Mouse (Mus musculus): ENCODE measurements around the gene Aldh16a1. TPM values are rescaled to one million over a fixed set of nuclear protein-coding genes. Genes with fewer than 3 reads are reported as not detected.

Aldh16a1 gene
- total and polyA plus RNA-seq, 2 experiments, result 33.3 to 162 TPM

GRCm38 (mm10) chr7:45092048-45092447, 62.3 kb downstream of the Aldh16a1 start, which contains the start of gene Rcn3:
TSS of gene Rcn3 (minus strand) at chr7:45092221.
- no peak for DNase-seq (ENCODE audit: extremely low read depth, low read depth, low spot score)
- no peak for TF ChIP-seq CTCF (IDR thresholded peaks at IDR 0.05; ENCODE audit: low read depth, low read length)
- no peak for TF ChIP-seq POLR2A (IDR thresholded peaks at IDR 0.05; ENCODE audit: extremely low read depth, insufficient read depth, low read length)
- Histone ChIP-seq H3K27ac (replicated peaks; ENCODE audit: insufficient read depth, low read depth, low read length) (no peak within 1 kb of the TSS), H3K4me3 (ENCODE audit: insufficient read depth, low read depth, low read length) (peak within 1 kb of the TSS; percentile 53), H3K9ac (ENCODE audit: low read depth, low read length) (0 out of 2 replicates have a peak within 1 kb of the TSS, but pooled peaks have one; percentile 36), H3K79me2 (ENCODE audit: control insufficient read depth, insufficient read depth, low read length) (no peaks in the 10 kb centered on the region), H3K27me3 (ENCODE audit: control insufficient read depth, insufficient read depth, low read length) (no peaks in the 10 kb centered on the region), H3K4me1 (ENCODE audit: control insufficient read depth, insufficient read depth, low read length) (peaks cover under 1% of the 10 kb centered on the region; the same call in 1 of the 2 replicates), H3K36me3 (ENCODE audit: control insufficient read depth, insufficient read depth, low read length) (peaks cover 5% of the 10 kb centered on the region; the same call in 1 of the 2 replicates)
- WGBS, result 4% methylated on average over 16 of the region's 16 CpGs

DNA sequence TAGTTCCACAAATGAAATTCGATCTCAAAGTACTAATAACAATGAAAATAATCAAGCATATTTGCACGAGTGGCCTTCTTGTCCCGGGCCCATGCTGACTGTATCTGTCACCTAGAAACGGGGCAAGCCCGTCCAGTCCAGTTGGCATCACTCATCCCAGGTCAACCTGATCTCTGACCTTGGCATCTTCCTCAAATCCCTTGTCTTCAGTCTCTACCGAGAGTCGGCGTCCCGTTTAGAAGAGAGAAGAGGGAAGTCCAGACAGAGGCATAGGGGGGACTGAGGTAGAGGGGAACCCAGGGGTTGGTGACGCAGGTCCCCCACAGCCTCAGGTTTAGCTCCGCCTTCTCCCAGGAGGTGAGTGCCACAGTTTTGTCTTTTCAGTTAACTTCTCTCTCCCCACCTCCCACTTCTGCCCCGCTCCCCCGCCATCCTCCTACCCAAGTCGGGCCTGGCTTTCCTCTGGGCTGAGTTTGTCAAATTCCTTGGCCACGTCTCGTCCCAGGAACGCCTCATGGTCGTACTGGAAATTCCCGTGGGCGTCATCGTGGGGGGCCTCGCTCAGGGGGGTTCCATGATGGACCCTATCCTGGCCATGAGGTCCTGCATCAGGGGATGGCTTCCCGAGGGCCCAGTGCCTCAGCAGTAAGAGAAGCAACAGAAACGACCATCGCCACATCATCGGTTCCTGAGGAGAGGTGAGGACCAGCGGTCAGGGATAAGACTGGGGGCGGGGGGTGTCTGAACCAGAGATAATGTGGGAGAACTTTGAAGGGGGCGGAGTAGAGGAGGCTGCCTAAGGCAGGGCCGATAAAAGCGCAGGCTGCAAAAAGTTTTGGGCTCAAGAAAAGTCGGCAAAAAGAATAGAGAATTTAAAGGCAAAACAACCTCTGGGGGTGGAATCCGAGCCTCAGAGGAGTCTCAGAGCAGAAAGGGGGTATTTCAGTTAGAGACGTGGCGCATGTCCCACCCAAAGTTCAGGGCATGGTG, 63.1 kb downstream of the Aldh16a1 start:
- H3K79me2 ChIP-seq (ENCODE audit: control insufficient read depth, insufficient read depth, low read length), result no peaks in the 10 kb centered on the region
- no peak overlapping the region for H3K27ac ChIP-seq (replicated peaks; ENCODE audit: insufficient read depth, low read depth, low read length)
- 22% methylated on average over 35 of the region's 35 CpGs for WGBS
- H3K9ac ChIP-seq (ENCODE audit: low read depth, low read length), result 0 out of 2 replicates have a peak overlapping the region, but pooled peaks have one; percentile 36
- peak overlapping the region; percentile 53 for H3K4me3 ChIP-seq (ENCODE audit: insufficient read depth, low read depth, low read length)
- no peaks in the 10 kb centered on the region for H3K27me3 ChIP-seq (ENCODE audit: control insufficient read depth, insufficient read depth, low read length)
- peaks cover 3% of the 10 kb centered on the region; the same call in 1 of the 2 replicates for H3K36me3 ChIP-seq (ENCODE audit: control insufficient read depth, insufficient read depth, low read length)
- DNase-seq (ENCODE audit: extremely low read depth, low read depth, low spot score), result peak; percentile 36
- TF ChIP-seq POLR2A (IDR thresholded peaks at IDR 0.05; ENCODE audit: extremely low read depth, insufficient read depth, low read length), result no peak
- TF ChIP-seq CTCF (IDR thresholded peaks at IDR 0.05; ENCODE audit: low read depth, low read length), result no peak
- no peaks in the 10 kb centered on the region for H3K4me1 ChIP-seq (ENCODE audit: control insufficient read depth, insufficient read depth, low read length)

Other genes with a start within 250 kb of the Aldh16a1 start
Only the 30 nearest of the 32 such genes appear.
- gene Tsks, start 211.4 kb downstream of the Aldh16a1 start, total RNA-seq (2014; rRNA removed), result not detected in 2 replicates
- 0.20 and 0.51 TPM in 2 replicates for gene Tsks, start 211.4 kb downstream of the Aldh16a1 start, polyA plus RNA-seq (2012; rRNA removed)
- 0.09 and 0.34 TPM in 2 replicates for gene Cpt1c, start 179.7 kb downstream of the Aldh16a1 start, total RNA-seq (2014; rRNA removed)
- gene Cpt1c, start 179.7 kb downstream of the Aldh16a1 start, polyA plus RNA-seq (2012; rRNA removed), result 0.71 and 0.91 TPM in 2 replicates
- 15.9 and 23.0 TPM in 2 replicates for gene Prmt1, start 168.0 kb downstream of the Aldh16a1 start, total RNA-seq (2014; rRNA removed)
- gene Prmt1, start 168.0 kb downstream of the Aldh16a1 start, polyA plus RNA-seq (2012; rRNA removed), result 26.0 and 36.1 TPM in 2 replicates
- gene Irf3, start 156.9 kb downstream of the Aldh16a1 start, total RNA-seq (2014; rRNA removed), result 58.5 and 59.0 TPM in 2 replicates
- 82.0 and 101 TPM in 2 replicates for gene Irf3, start 156.9 kb downstream of the Aldh16a1 start, polyA plus RNA-seq (2012; rRNA removed)
- 4.2 and 5.6 TPM in 2 replicates for gene Bcl2l12, start 155.9 kb downstream of the Aldh16a1 start, total RNA-seq (2014; rRNA removed)
- 13.3 and 14.5 TPM in 2 replicates for gene Bcl2l12, start 155.9 kb downstream of the Aldh16a1 start, polyA plus RNA-seq (2012; rRNA removed)
- gene Scaf1, start 138.2 kb downstream of the Aldh16a1 start, total RNA-seq (2014; rRNA removed), result 4.4 and 9.7 TPM in 2 replicates
- 25.7 and 31.8 TPM in 2 replicates for gene Scaf1, start 138.2 kb downstream of the Aldh16a1 start, polyA plus RNA-seq (2012; rRNA removed)
- gene Rras, start 136.6 kb downstream of the Aldh16a1 start, total RNA-seq (2014; rRNA removed), result 8.9 and 13.9 TPM in 2 replicates
- gene Rras, start 136.6 kb downstream of the Aldh16a1 start, polyA plus RNA-seq (2012; rRNA removed), result 53.4 and 54.9 TPM in 2 replicates
- 1.2 and 1.7 TPM in 2 replicates for gene Prr12, start 101.7 kb downstream of the Aldh16a1 start, total RNA-seq (2014; rRNA removed)
- 2.7 and 3.7 TPM in 2 replicates for gene Prr12, start 101.7 kb downstream of the Aldh16a1 start, polyA plus RNA-seq (2012; rRNA removed)
- gene Nosip, start 92.2 kb downstream of the Aldh16a1 start, total RNA-seq (2014; rRNA removed), result 20.1 and 22.8 TPM in 2 replicates
- gene Nosip, start 92.2 kb downstream of the Aldh16a1 start, polyA plus RNA-seq (2012; rRNA removed), result 31.4 and 35.8 TPM in 2 replicates
- 26.1 and 32.8 TPM in 2 replicates for gene Prrg2, start 91.9 kb downstream of the Aldh16a1 start, total RNA-seq (2014; rRNA removed)
- gene Prrg2, start 91.9 kb downstream of the Aldh16a1 start, polyA plus RNA-seq (2012; rRNA removed), result 74.1 and 83.8 TPM in 2 replicates
- gene Rcn3, start 62.4 kb downstream of the Aldh16a1 start, total RNA-seq (2014; rRNA removed), result 6.7 and 8.8 TPM in 2 replicates
- gene Rcn3, start 62.4 kb downstream of the Aldh16a1 start, polyA plus RNA-seq (2012; rRNA removed), result 14.9 and 16.3 TPM in 2 replicates
- 163 and 188 TPM in 2 replicates for gene Fcgrt, start 50.7 kb downstream of the Aldh16a1 start, total RNA-seq (2014; rRNA removed)
- 170 and 193 TPM in 2 replicates for gene Fcgrt, start 50.7 kb downstream of the Aldh16a1 start, polyA plus RNA-seq (2012; rRNA removed)
- 355 and 400 TPM in 2 replicates for gene Rps11, start 30.1 kb downstream of the Aldh16a1 start, total RNA-seq (2014; rRNA removed)
- 95.1 and 111 TPM in 2 replicates for gene Rps11, start 30.1 kb downstream of the Aldh16a1 start, polyA plus RNA-seq (2012; rRNA removed)
- 1,440 and 1,681 TPM in 2 replicates for gene Rpl13a, start 25.8 kb downstream of the Aldh16a1 start, total RNA-seq (2014; rRNA removed)
- gene Rpl13a, start 25.8 kb downstream of the Aldh16a1 start, polyA plus RNA-seq (2012; rRNA removed), result 488 and 544 TPM in 2 replicates
- gene Gm45713, start 18.4 kb downstream of the Aldh16a1 start, total RNA-seq (2014; rRNA removed), result 0.13 TPM in 1 of 2 replicates, not detected in the other
- gene Gm45713, start 18.4 kb downstream of the Aldh16a1 start, polyA plus RNA-seq (2012; rRNA removed), result 0.98 TPM in 1 of 2 replicates, not detected in the other
- gene Flt3l, start 18.2 kb downstream of the Aldh16a1 start, total RNA-seq (2014; rRNA removed), result 3.2 and 5.4 TPM in 2 replicates
- 20.8 and 30.8 TPM in 2 replicates for gene Flt3l, start 18.2 kb downstream of the Aldh16a1 start, polyA plus RNA-seq (2012; rRNA removed)
- gene Pih1d1, start 281 bp downstream of the Aldh16a1 start, total RNA-seq (2014; rRNA removed), result 48.0 and 59.1 TPM in 2 replicates
- gene Pih1d1, start 281 bp downstream of the Aldh16a1 start, polyA plus RNA-seq (2012; rRNA removed), result 62.1 and 66.4 TPM in 2 replicates
- 0.07 TPM in 1 of 2 replicates, not detected in the other for gene Slc17a7, start 9.4 kb upstream of the Aldh16a1 start, total RNA-seq (2014; rRNA removed)
- gene Slc17a7, start 9.4 kb upstream of the Aldh16a1 start, polyA plus RNA-seq (2012; rRNA removed), result not detected in 2 replicates
- not detected in 2 replicates for gene Gfy, start 25.0 kb upstream of the Aldh16a1 start, total RNA-seq (2014; rRNA removed)
- gene Gfy, start 25.0 kb upstream of the Aldh16a1 start, polyA plus RNA-seq (2012; rRNA removed), result not detected in 2 replicates
- not detected in 2 replicates for gene Pth2, start 26.4 kb upstream of the Aldh16a1 start, total RNA-seq (2014; rRNA removed)
- not detected in 2 replicates for gene Pth2, start 26.4 kb upstream of the Aldh16a1 start, polyA plus RNA-seq (2012; rRNA removed)
- gene Ccdc155, start 50.3 kb upstream of the Aldh16a1 start, total RNA-seq (2014; rRNA removed), result not detected in 2 replicates
- not detected in 2 replicates for gene Ccdc155, start 50.3 kb upstream of the Aldh16a1 start, polyA plus RNA-seq (2012; rRNA removed)
- gene Dkkl1, start 57.6 kb upstream of the Aldh16a1 start, total RNA-seq (2014; rRNA removed), result not detected in 2 replicates
- 0.21 TPM in 1 of 2 replicates, not detected in the other for gene Dkkl1, start 57.6 kb upstream of the Aldh16a1 start, polyA plus RNA-seq (2012; rRNA removed)
- 1.2 and 1.5 TPM in 2 replicates for gene Tead2, start 61.2 kb upstream of the Aldh16a1 start, total RNA-seq (2014; rRNA removed)
- 0.97 and 2.9 TPM in 2 replicates for gene Tead2, start 61.2 kb upstream of the Aldh16a1 start, polyA plus RNA-seq (2012; rRNA removed)
- gene Cd37, start 84.5 kb upstream of the Aldh16a1 start, total RNA-seq (2014; rRNA removed), result 1.4 and 1.5 TPM in 2 replicates
- 4.5 and 11.5 TPM in 2 replicates for gene Cd37, start 84.5 kb upstream of the Aldh16a1 start, polyA plus RNA-seq (2012; rRNA removed)
- gene Slc6a16, start 86.5 kb upstream of the Aldh16a1 start, total RNA-seq (2014; rRNA removed), result 0.20 and 0.37 TPM in 2 replicates
- 0.86 and 1.9 TPM in 2 replicates for gene Slc6a16, start 86.5 kb upstream of the Aldh16a1 start, polyA plus RNA-seq (2012; rRNA removed)
- gene Slc6a21, start 122.9 kb upstream of the Aldh16a1 start, total RNA-seq (2014; rRNA removed), result not detected in 2 replicates
- gene Slc6a21, start 122.9 kb upstream of the Aldh16a1 start, polyA plus RNA-seq (2012; rRNA removed), result 0.12 and 0.18 TPM in 2 replicates
- 1.2 TPM in 2 replicates for gene Trpm4, start 179.2 kb upstream of the Aldh16a1 start, total RNA-seq (2014; rRNA removed)
- 1.2 and 1.5 TPM in 2 replicates for gene Trpm4, start 179.2 kb upstream of the Aldh16a1 start, polyA plus RNA-seq (2012; rRNA removed)
- gene Hrc, start 180.7 kb upstream of the Aldh16a1 start, total RNA-seq (2014; rRNA removed), result 0.28 TPM in 1 of 2 replicates, not detected in the other
- not detected in 2 replicates for gene Hrc, start 180.7 kb upstream of the Aldh16a1 start, polyA plus RNA-seq (2012; rRNA removed)
- 0.07 TPM in 1 of 2 replicates, not detected in the other for gene Ppfia3, start 212.4 kb upstream of the Aldh16a1 start, total RNA-seq (2014; rRNA removed)
- gene Ppfia3, start 212.4 kb upstream of the Aldh16a1 start, polyA plus RNA-seq (2012; rRNA removed), result 0.14 TPM in 1 of 2 replicates, not detected in the other
- not detected in 2 replicates for gene Lin7b, start 216.0 kb upstream of the Aldh16a1 start, total RNA-seq (2014; rRNA removed)
- not detected in 2 replicates for gene Lin7b, start 216.0 kb upstream of the Aldh16a1 start, polyA plus RNA-seq (2012; rRNA removed)